Mouse (Mus musculus): ENCODE measurements around the gene BC017158. TPM values are rescaled to one million over a fixed set of nuclear protein-coding genes. Genes with fewer than 3 reads are reported as not detected.

The BC017158 gene
- polyA plus RNA-seq, 1 experiment from 2014 or later = 16.7 TPM

DNA sequence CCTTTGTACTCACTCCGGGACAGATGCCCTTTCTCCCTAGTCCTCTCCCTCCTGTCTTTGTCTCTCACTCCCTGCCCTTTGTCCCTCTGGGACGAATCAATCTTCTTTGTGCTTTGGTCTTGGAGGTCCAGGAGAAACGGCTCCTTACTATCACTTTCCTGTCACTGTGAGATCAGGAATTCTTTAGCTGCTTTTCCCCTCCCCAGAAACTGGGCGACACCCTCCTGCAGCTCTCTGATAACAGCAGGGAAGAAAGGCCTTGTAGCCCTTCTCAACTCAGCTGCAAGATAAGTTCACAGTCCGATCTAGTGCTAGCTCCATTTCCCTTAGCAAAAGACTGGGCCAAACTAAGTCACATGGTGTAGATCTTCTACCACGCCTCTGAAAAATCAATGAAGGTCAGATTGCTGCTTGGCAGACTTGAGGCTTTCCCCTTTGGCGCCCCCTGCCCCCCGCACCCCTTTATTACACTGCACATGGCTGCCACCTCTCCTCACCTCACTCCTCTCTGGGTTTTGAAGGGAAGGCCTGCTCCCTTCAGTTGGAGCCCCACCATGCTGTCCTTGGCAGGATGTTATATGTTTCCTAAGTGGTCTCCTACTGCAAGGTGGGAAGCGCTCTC is 8.9 kb downstream of the BC017158 start:
- Histone ChIP-seq H3K9me3 (ENCODE audit: low read length) (no peaks in the 10 kb centered on the region), H3K36me3 (ENCODE audit: insufficient read depth, low read length) (peaks cover 3% of the 10 kb centered on the region; the same call in 1 of the 2 replicates), H3K9ac (replicated peaks; ENCODE audit: low read depth) (no peak overlapping the region), H3K4me2 (replicated peaks; ENCODE audit: low read depth, low read length) (no peak overlapping the region), H3K27me3 (replicated peaks; ENCODE audit: insufficient read depth, low read length) (no peaks in the 10 kb centered on the region), H3K27ac (ENCODE audit: low read length) (no peak overlapping the region), H3K4me1 (ENCODE audit: insufficient read depth, low read depth, low read length) (no peaks in the 10 kb centered on the region), H3K4me3 (ENCODE audit: low read depth, low read length) (no peak overlapping the region)
- TF ChIP-seq CTCF (IDR thresholded peaks at IDR 0.05) (peak; percentile 66), EP300 (IDR thresholded peaks at IDR 0.05) (no peak)
- ATAC-seq = peak; percentile 81
- DNase-seq (ENCODE audit: low spot score) = peak; percentile 73
- 25% methylated on average over 9 of the region's 9 CpGs for WGBS

GRCm38 (mm10) chr7:128285060-128285459 is 12.9 kb downstream of the BC017158 start:
- ATAC-seq = no peak
- H3K4me3 ChIP-seq (ENCODE audit: low read depth, low read length) = no peak overlapping the region
- WGBS = 89% methylated on average over 8 of the region's 8 CpGs
- no peak overlapping the region for H3K4me2 ChIP-seq (replicated peaks; ENCODE audit: low read depth, low read length)
- no peak for TF ChIP-seq CTCF (IDR thresholded peaks at IDR 0.05)
- TF ChIP-seq EP300 (IDR thresholded peaks at IDR 0.05) = no peak
- no peak overlapping the region for H3K27ac ChIP-seq (ENCODE audit: low read length)
- H3K9ac ChIP-seq (replicated peaks; ENCODE audit: low read depth) = no peak overlapping the region
- peaks cover 3% of the 10 kb centered on the region; the same call in 1 of the 2 replicates for H3K36me3 ChIP-seq (ENCODE audit: insufficient read depth, low read length)
- no peaks in the 10 kb centered on the region for H3K9me3 ChIP-seq (ENCODE audit: low read length)
- H3K27me3 ChIP-seq (replicated peaks; ENCODE audit: insufficient read depth, low read length) = no peaks in the 10 kb centered on the region
- H3K4me1 ChIP-seq (ENCODE audit: insufficient read depth, low read depth, low read length) = no peaks in the 10 kb centered on the region
- DNase-seq (ENCODE audit: low spot score) = no peak

GRCm38 (mm10) chr7:128284047-128284446 is 13.9 kb downstream of the BC017158 start:
- H3K27ac ChIP-seq (ENCODE audit: low read length) = no peak overlapping the region
- H3K9me3 ChIP-seq (ENCODE audit: low read length) = no peaks in the 10 kb centered on the region
- DNase-seq (ENCODE audit: low spot score) (no peak), ATAC-seq (no peak)
- 57% methylated on average over 5 of the region's 5 CpGs for WGBS
- TF ChIP-seq EP300 (IDR thresholded peaks at IDR 0.05) (no peak), CTCF (IDR thresholded peaks at IDR 0.05) (no peak)
- H3K27me3 ChIP-seq (replicated peaks; ENCODE audit: insufficient read depth, low read length) = no peaks in the 10 kb centered on the region
- H3K4me2 ChIP-seq (replicated peaks; ENCODE audit: low read depth, low read length) = no peak overlapping the region
- H3K4me3 ChIP-seq (ENCODE audit: low read depth, low read length) = no peak overlapping the region
- H3K9ac ChIP-seq (replicated peaks; ENCODE audit: low read depth) = no peak overlapping the region
- H3K36me3 ChIP-seq (ENCODE audit: insufficient read depth, low read length) = peaks cover 8% of the 10 kb centered on the region; the same call in 1 of the 2 replicates
- H3K4me1 ChIP-seq (ENCODE audit: insufficient read depth, low read depth, low read length) = no peaks in the 10 kb centered on the region

DNA sequence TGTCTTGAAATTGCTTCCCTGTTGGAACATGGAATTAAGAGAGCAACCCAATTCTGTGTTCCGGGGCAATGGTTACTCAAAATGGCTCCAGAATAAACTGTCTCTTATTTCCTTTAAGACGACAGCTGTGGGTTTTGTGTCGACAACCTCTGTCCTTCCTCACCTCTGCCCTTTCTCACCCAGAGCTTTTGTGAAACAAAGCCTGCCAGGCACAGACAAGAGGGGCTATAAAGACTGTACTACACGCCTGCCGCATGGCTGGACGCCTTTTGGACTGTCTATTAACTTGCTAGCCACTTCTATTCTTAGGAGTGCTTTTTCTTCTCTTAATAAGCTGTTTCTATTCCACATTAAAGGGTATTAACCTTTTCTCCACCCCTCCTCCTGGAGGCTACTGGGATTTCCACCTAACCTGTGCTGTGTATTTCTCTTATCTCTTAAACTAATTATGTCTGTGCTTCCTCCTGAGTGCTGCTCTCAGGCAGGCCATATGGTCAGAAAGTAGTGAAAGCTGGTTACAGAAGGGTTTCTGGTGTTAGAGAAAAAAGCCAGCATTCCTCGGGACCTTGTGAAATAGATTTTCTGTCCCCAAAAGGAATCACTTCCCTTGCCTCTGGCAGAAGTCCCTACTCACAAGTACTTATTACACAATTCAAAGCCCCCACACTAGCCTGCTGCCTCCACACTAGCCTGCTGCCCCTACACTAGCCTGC is 15.3 kb downstream of the BC017158 start:
- Histone ChIP-seq H3K27ac (ENCODE audit: low read length) (peak overlapping the region; percentile 60), H3K9ac (replicated peaks; ENCODE audit: low read depth) (0 out of 2 replicates have a peak overlapping the region, but pooled peaks have one; percentile 6), H3K9me3 (ENCODE audit: low read length) (no peaks in the 10 kb centered on the region), H3K4me3 (ENCODE audit: low read depth, low read length) (no peak overlapping the region), H3K36me3 (ENCODE audit: insufficient read depth, low read length) (peaks cover 13% of the 10 kb centered on the region; the same call in 1 of the 2 replicates), H3K4me1 (ENCODE audit: insufficient read depth, low read depth, low read length) (peaks cover 3% of the 10 kb centered on the region; the same call in 1 of the 2 replicates), H3K27me3 (replicated peaks; ENCODE audit: insufficient read depth, low read length) (no peaks in the 10 kb centered on the region), H3K4me2 (replicated peaks; ENCODE audit: low read depth, low read length) (no peak overlapping the region)
- peak; percentile 74 for ATAC-seq
- WGBS = 39% methylated on average over 7 of the region's 7 CpGs
- 0 out of 2 replicates have a peak, but pooled peaks have one; percentile 15 for TF ChIP-seq EP300 (IDR thresholded peaks at IDR 0.05)
- TF ChIP-seq CTCF (IDR thresholded peaks at IDR 0.05) = no peak; the same call in 1 of the 2 replicates
- peak; percentile 93 for DNase-seq (ENCODE audit: low spot score)

- Histone ChIP-seq H3K4me3 (ENCODE audit: low read depth, low read length) (no peak overlapping the region), H3K27ac (ENCODE audit: low read length) (no peak overlapping the region), H3K9ac (replicated peaks; ENCODE audit: low read depth) (no peak overlapping the region), H3K4me2 (replicated peaks; ENCODE audit: low read depth, low read length) (no peak overlapping the region), H3K4me1 (ENCODE audit: insufficient read depth, low read depth, low read length) (peaks cover 3% of the 10 kb centered on the region; the same call in 1 of the 2 replicates), H3K27me3 (replicated peaks; ENCODE audit: insufficient read depth, low read length) (no peaks in the 10 kb centered on the region), H3K36me3 (ENCODE audit: insufficient read depth, low read length) (peaks cover 15% of the 10 kb centered on the region; the same call in 1 of the 2 replicates), H3K9me3 (ENCODE audit: low read length) (no peaks in the 10 kb centered on the region)
- TF ChIP-seq EP300 (IDR thresholded peaks at IDR 0.05) (no peak), CTCF (IDR thresholded peaks at IDR 0.05) (no peak)
- WGBS = 86% methylated on average over 11 of the region's 11 CpGs
- ATAC-seq (no peak), DNase-seq (ENCODE audit: low spot score) (no peak)
These were observed 16.2 kb downstream of the BC017158 start for GRCm38 (mm10) chr7:128281765-128282164.

- peaks cover 24% of the 10 kb centered on the region; the same call in 1 of the 2 replicates for H3K36me3 ChIP-seq (ENCODE audit: insufficient read depth, low read length)
- TF ChIP-seq EP300 (IDR thresholded peaks at IDR 0.05) (no peak), CTCF (IDR thresholded peaks at IDR 0.05) (no peak)
These were observed 18.2 kb downstream of the BC017158 start for GRCm38 (mm10) chr7:128279750-128280149.

More at GRCm38 (mm10) chr7:128279750-128280149, 18.2 kb downstream of the BC017158 start:
- 95% methylated on average over 4 of the region's 4 CpGs for WGBS
- Histone ChIP-seq H3K27ac (ENCODE audit: low read length) (no peak overlapping the region), H3K4me2 (replicated peaks; ENCODE audit: low read depth, low read length) (no peak overlapping the region), H3K9ac (replicated peaks; ENCODE audit: low read depth) (no peak overlapping the region), H3K9me3 (ENCODE audit: low read length) (no peaks in the 10 kb centered on the region), H3K4me3 (ENCODE audit: low read depth, low read length) (no peak overlapping the region), H3K4me1 (ENCODE audit: insufficient read depth, low read depth, low read length) (peaks cover 3% of the 10 kb centered on the region; the same call in 1 of the 2 replicates), H3K27me3 (replicated peaks; ENCODE audit: insufficient read depth, low read length) (no peaks in the 10 kb centered on the region)
- DNase-seq (ENCODE audit: low spot score) = no peak
- ATAC-seq = no peak

All from lung, postnatal 0 days (tissue).